Mouse (Mus musculus): Measurements from ENCODE around the gene Arel1. TPM values are rescaled to one million over a fixed set of nuclear protein-coding genes. Genes with fewer than 3 reads are reported as not detected.

Arel1 gene
- total RNA-seq, 2 experiments from 2014 or later, result 15.7 to 17.4 TPM

DNA sequence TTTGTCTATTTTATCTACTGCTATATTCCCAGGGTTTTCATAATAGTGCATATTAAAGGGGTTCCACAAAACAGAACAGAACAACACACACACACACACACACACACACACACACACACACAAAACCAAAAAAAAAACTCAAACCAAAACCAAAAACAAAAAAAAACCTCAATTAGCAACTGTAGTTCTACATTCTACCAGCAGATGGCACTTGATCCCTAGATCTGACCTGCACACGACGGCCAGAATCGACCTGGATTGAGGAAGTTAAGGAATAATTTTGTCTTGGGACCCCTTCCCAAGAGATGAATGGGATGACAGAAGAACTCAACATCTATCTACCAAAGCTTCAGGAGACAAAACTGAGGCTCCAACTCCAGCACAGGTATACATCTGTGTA is 97.3 kb downstream of the Arel1 start:
- DNase-seq, result no peak
- intact Hi-C loops (cut with DNase I; ENCODE audit: low total_unique reads), result no loop called here

DNA sequence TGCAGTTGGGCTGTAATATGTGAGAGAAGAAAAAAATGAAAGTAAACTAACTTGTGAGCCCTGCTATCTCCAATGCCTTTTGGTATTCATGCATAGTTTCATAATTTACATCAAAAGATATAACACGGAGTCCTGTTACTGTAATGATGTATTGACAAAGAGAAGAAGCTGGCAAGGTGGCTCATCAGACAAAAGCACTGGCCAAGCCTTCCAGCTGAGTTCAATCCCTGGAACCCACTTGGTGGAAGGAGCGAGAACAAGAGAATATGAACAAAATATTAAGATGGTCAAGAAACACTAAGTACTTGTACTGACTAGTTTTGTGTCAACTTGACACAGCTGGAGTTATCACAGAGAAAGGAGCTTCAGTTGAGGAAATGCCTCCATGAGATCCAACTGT is 98.4 kb downstream of the Arel1 start:
- intact Hi-C loops (cut with DNase I; ENCODE audit: low total_unique reads), result no loop called here
- DNase-seq, result no peak

Other genes starting within 250 kb of the Arel1 start
- gene Npc2, start 197.7 kb downstream of the Arel1 start, total RNA-seq (2021), result 10 to 100 TPM; 18.0 to 20.0 TPM
- 10 to 100 TPM; 47.4 to 50.7 TPM for gene Isca2, start 197.6 kb downstream of the Arel1 start, total RNA-seq (2021)
- gene Ltbp2, start 94.4 kb downstream of the Arel1 start, total RNA-seq (2021), result 1 to 10 TPM; 1.7 to 1.8 TPM
- 10 to 100 TPM; 25.2 to 25.3 TPM for gene Fcf1, start within 50 bp of the Arel1 start, total RNA-seq (2021)
- 10 to 100 TPM; 15.4 to 17.5 TPM for gene Ylpm1, start 25.4 kb upstream of the Arel1 start, total RNA-seq (2021)
- 1 to 10 TPM; 2.1 to 2.2 TPM for gene Prox2, start 139.9 kb upstream of the Arel1 start, total RNA-seq (2021)
- gene Dlst, start 139.9 kb upstream of the Arel1 start, total RNA-seq (2021), result 100 to 1,000 TPM; 291 to 372 TPM
- under 1 TPM; 0.51 to 0.89 TPM for gene Rps6kl1, start 180.4 kb upstream of the Arel1 start, total RNA-seq (2021)
- 1 to 10 TPM; 2.2 to 2.3 TPM for gene Pgf, start 206.9 kb upstream of the Arel1 start, total RNA-seq (2021)
- gene Eif2b2, start 248.6 kb upstream of the Arel1 start, total RNA-seq (2021), result 10 to 100 TPM; 75.6 to 77.1 TPM

Measured in gastrocnemius, postnatal 14 days (tissue).